ENCODE assay signal across 17 mouse cellular contexts in the genomic region with DNA sequence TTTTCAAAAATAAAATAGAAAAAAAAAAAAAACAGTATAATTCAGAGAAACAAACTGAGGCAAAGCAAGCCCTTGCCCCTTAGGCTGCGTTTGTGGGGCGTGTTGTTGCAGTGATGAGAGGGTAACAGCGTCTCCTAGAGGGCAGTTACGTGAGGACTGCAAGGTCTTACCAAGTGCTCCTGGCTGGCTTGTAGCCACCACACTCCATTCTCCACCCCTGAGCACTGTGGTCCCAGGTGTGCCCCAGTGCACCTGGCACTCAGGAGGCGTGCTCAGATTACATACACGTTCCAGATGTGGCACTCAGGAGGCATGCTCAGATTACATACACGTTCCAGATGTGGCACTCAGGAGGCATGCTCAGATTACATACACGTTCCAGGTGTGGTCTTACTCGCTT. TPM values are rescaled to one million over a fixed set of nuclear protein-coding genes. Genes with fewer than 3 reads are reported as not detected.
DNase-seq lines count a peak whose midpoint lies in the region; ATAC-seq and TF ChIP-seq lines count a peak whose summit lies in the region.
"Had no signal": no experiment of that assay in that cellular context is flagged by ENCODE, and none has a peak within 500 bp of the region (broad histone marks: within the 10 kb centered on the region; RNA-seq: fewer than 3 reads in every experiment).

No protein-coding gene starts in this region.

- DNase-seq in cerebellum, adult 2 months: no peak
- DNase-seq in cerebellum, adult 11-12 months: no peak
- DNase-seq in liver, embryonic 14.5 days (ENCODE audit: low read depth in 3 of 3, low spot score in 3 of 3): no peak
- DNase-seq in liver: no peak
- DNase-seq in embryonic facial prominence, embryonic 11.5 days (ENCODE audit: low spot score): peak; percentile 63
- DNase-seq in gastrocnemius, adult 18-20 months (ENCODE audit: low spot score): no peak
- no peak for DNase-seq in right cerebral cortex, postnatal 4 days
- DNase-seq: adrenal gland, postnatal 14 days; cerebellum, adult 18-20 months; gastrocnemius, postnatal 36 days; kidney, postnatal 36 days; retina, postnatal 1 day had no signal

- WGBS in cerebellum, adult 2 months: 83% methylated on average over 9 of the region's 9 CpGs
- WGBS in liver, embryonic 14.5 days (ENCODE audit: insufficient replicate concordance): 63% methylated on average over 9 of the region's 9 CpGs
- WGBS in embryonic facial prominence, embryonic 11.5 days: 36% methylated on average over 9 of the region's 9 CpGs
- WGBS in limb, embryonic 12.5 days: 29% methylated on average over 9 of the region's 9 CpGs

- H3K36me3 ChIP-seq in liver, embryonic 14.5 days (replicated peaks; ENCODE audit: control insufficient read depth, insufficient read depth, low read depth): no peaks in the 10 kb centered on the region
- no peaks in the 10 kb centered on the region for H3K36me3 ChIP-seq in embryonic facial prominence, embryonic 11.5 days (replicated peaks; ENCODE audit: control insufficient read depth, insufficient read depth, low read depth, low read length)
- H3K36me3 ChIP-seq in limb, embryonic 12.5 days: no peaks in the 10 kb centered on the region
- H3K36me3 ChIP-seq: lung, embryonic 15.5 days had no signal

- no peaks in the 10 kb centered on the region for H3K9me3 ChIP-seq in liver, embryonic 14.5 days (ENCODE audit: control insufficient read depth, low read length)
- H3K9me3 ChIP-seq in embryonic facial prominence, embryonic 11.5 days (replicated peaks; ENCODE audit: control insufficient read depth, low read length): no peaks in the 10 kb centered on the region
- no peaks in the 10 kb centered on the region for H3K9me3 ChIP-seq in limb, embryonic 12.5 days
- H3K9me3 ChIP-seq: lung, embryonic 15.5 days had no signal

- no peak overlapping the region for H3K9ac ChIP-seq in liver, embryonic 14.5 days (replicated peaks)
- H3K9ac ChIP-seq in embryonic facial prominence, embryonic 11.5 days (replicated peaks; ENCODE audit: low read length): no peak overlapping the region
- H3K9ac ChIP-seq in limb, embryonic 12.5 days (replicated peaks): no peak overlapping the region
- H3K9ac ChIP-seq: lung, embryonic 15.5 days had no signal

- H3K4me3 ChIP-seq in cerebellum, adult 2 months (replicated peaks; ENCODE audit: insufficient read depth, low read depth, low read length): no peak overlapping the region
- no peak overlapping the region for H3K4me3 ChIP-seq in liver, embryonic 14.5 days (ENCODE audit: insufficient read depth in 1 of 2, low read depth in 2 of 2, low read length in 2 of 2)
- H3K4me3 ChIP-seq in embryonic facial prominence, embryonic 11.5 days (ENCODE audit: low read depth, low read length): no peak overlapping the region
- no peak overlapping the region for H3K4me3 ChIP-seq in limb, embryonic 12.5 days (replicated peaks)
- H3K4me3 ChIP-seq: lung, embryonic 15.5 days had no signal

- no peaks in the 10 kb centered on the region for H3K4me1 ChIP-seq in cerebellum, adult 2 months (ENCODE audit: control insufficient read depth, insufficient read depth, low read length)
- peaks cover 10 to 25% of the 10 kb centered on the region in 2 experiments for H3K4me1 ChIP-seq in liver, embryonic 14.5 days (replicated peaks; ENCODE audit: control insufficient read depth in 2 of 2, insufficient read depth in 2 of 2, low read length in 1 of 2)
- no peaks in the 10 kb centered on the region for H3K4me1 ChIP-seq in embryonic facial prominence, embryonic 11.5 days (ENCODE audit: control insufficient read depth, insufficient read depth, low read length)
- H3K4me1 ChIP-seq in limb, embryonic 12.5 days (replicated peaks): peaks cover 38% of the 10 kb centered on the region
- H3K4me1 ChIP-seq: lung, embryonic 15.5 days had no signal

- TF ChIP-seq EP300 in liver, embryonic 14.5 days (IDR thresholded peaks at IDR 0.05; ENCODE audit: low read depth): no peak

- TF ChIP-seq POLR2A in cerebellum, adult 2 months (IDR thresholded peaks at IDR 0.05; ENCODE audit: borderline replicate concordance, insufficient read depth, low read length): no peak

- H3K27ac ChIP-seq in cerebellum, adult 2 months (ENCODE audit: insufficient read depth, low read length): no peak overlapping the region
- no peak overlapping the region for H3K27ac ChIP-seq in liver, embryonic 14.5 days
- no peak overlapping the region for H3K27ac ChIP-seq in embryonic facial prominence, embryonic 11.5 days (replicated peaks; ENCODE audit: low read depth, low read length)
- no peak overlapping the region for H3K27ac ChIP-seq in limb, embryonic 12.5 days
- H3K27ac ChIP-seq: lung, embryonic 15.5 days had no signal

- ATAC-seq in liver, embryonic 14.5 days (ENCODE audit: insufficient read depth): no peak
- ATAC-seq in embryonic facial prominence, embryonic 11.5 days (replicated peaks; ENCODE audit: insufficient number of reproducible peaks, low FRiP score, low TSS enrichment, low read depth): peak; percentile 84
- ATAC-seq in limb, embryonic 12.5 days (ENCODE audit: insufficient number of reproducible peaks, insufficient read depth, low FRiP score, low TSS enrichment, low read depth): peak; percentile 82
- ATAC-seq: activated CD4-positive, CD25-positive, alpha-beta regulatory T cell, adult 4 months; CD4-positive, CD25-positive, alpha-beta regulatory T cell, adult 4 months; midbrain, embryonic 16.5 days had no signal

- H3K4me2 ChIP-seq in liver, embryonic 14.5 days (ENCODE audit: low read depth): no peak overlapping the region
- H3K4me2 ChIP-seq in embryonic facial prominence, embryonic 11.5 days (ENCODE audit: low read depth, low read length): no peak overlapping the region
- H3K4me2 ChIP-seq in limb, embryonic 12.5 days: no peak overlapping the region
- H3K4me2 ChIP-seq: lung, embryonic 15.5 days had no signal

- no peaks in the 10 kb centered on the region for H3K27me3 ChIP-seq in cerebellum, adult 2 months (ENCODE audit: control insufficient read depth, insufficient read depth, low read length)
- H3K27me3 ChIP-seq in liver, embryonic 14.5 days (ENCODE audit: control insufficient read depth, insufficient read depth, low read length): no peaks in the 10 kb centered on the region
- H3K27me3 ChIP-seq in embryonic facial prominence, embryonic 11.5 days (ENCODE audit: control insufficient read depth, insufficient read depth, low read length): no peaks in the 10 kb centered on the region
- H3K27me3 ChIP-seq in limb, embryonic 12.5 days: no peaks in the 10 kb centered on the region
- H3K27me3 ChIP-seq: lung, embryonic 15.5 days had no signal

- TF ChIP-seq CTCF in cerebellum, adult 2 months (IDR thresholded peaks at IDR 0.05; ENCODE audit: borderline replicate concordance, insufficient read depth, low read depth, low read length): 0 out of 2 replicates have a peak, but pooled peaks have one; percentile 6
- peak; percentile 43; the same call in 1 of the 2 replicates for TF ChIP-seq CTCF in liver, embryonic 14.5 days (IDR thresholded peaks at IDR 0.05; ENCODE audit: low read depth)

RNA-seq across cellular contexts. Expression of gene Zfp704, which starts 7.2 kb away (rescaled TPM):
- 13.1 and 14.5 TPM in 2 replicates for polyA plus RNA-seq in cerebellum, adult 2 months (2012; rRNA removed)
- polyA plus RNA-seq in liver, embryonic 14.5 days (2012; rRNA removed): 0.87 and 1.1 TPM in 2 replicates
- 0.94 and 0.95 TPM in 2 replicates for polyA plus RNA-seq in liver, embryonic 14.5 days (2014; fragmentation: Nextera tagmentation; extraction: Ambion mirVana)
- 6.9 and 7.0 TPM in 2 replicates for polyA plus RNA-seq in embryonic facial prominence, embryonic 11.5 days (2014; fragmentation: Nextera tagmentation; extraction: Ambion mirVana)
- 11.7 and 12.0 TPM in 2 replicates for polyA plus RNA-seq in limb, embryonic 12.5 days (2016; fragmentation: Nextera tagmentation; extraction: Ambion mirVana)
- 1 to 10 TPM; 4.7 to 5.6 TPM for total RNA-seq in gastrocnemius, adult 18-20 months (2021)
